Mouse (Mus musculus) kidney, adult 2 months (tissue): ENCODE data around the gene Tead1.

Experiments used
- CTCF ChIP-seq: fragments of 200-500 bp; conservative IDR thresholded peaks from 2 replicates; pipeline ENCODE4 v1.5.1; 2011; ENCODE audit warnings: low read depth, mild to moderate bottlenecking, control low read depth, low read length, moderate library complexity, mixed read lengths; ENCODE audit not compliant: insufficient read depth, insufficient read length
- POLR2A ChIP-seq: fragments of 200-500 bp; IDR thresholded peaks from one replicate; pipeline ENCODE4 v1.6.1; 2011; ENCODE audit warnings: low read depth, low read length, control low read depth

DNA sequence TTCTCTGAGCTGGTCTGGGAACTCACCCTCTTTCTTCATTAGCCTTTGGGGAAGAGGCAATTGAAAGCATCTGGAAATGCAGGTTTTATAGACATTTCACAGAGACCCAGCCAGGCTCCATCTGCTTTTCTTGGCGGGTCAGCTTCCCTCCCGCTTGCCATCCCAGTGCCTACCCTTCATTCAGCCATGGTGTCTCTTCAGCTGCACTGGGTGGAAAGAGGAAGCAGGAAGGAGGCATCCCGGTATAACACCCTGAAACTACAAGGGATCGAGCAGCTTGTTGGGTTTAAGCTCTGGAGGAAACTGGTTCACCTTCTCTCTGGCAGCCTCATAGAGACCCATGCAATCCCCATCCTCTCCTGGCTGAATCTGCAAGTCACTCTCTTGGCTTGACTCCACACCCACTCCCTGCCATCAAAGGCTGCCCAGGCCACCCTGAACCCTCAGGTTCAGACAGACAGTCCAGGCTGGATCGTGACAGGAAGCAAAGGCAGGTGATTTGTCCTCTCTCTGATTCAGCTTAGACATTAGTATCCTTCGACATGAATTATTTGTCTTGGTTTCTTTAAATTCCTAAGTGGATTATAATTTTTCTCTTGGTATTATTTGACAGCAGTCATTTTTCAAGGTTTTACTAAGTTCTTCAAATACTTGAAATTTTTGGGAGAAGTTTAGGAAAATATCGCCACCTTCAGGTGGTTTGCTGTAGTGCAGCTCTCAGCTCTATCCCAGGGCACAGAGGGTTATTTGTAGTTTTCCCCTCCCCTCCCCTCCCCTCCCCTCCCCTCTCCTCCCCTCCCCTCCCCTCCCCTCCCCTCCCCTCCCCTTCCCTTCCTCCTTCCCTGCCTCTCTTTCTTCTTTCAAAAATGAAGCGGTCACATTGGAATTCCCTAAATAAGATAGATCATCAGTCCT is 189.7 kb downstream of the Tead1 start:
- TF ChIP-seq POLR2A, result no peak
- peak; percentile 60 for TF ChIP-seq CTCF
